Mouse (Mus musculus): ENCODE data around the gene Gna13.

DNA sequence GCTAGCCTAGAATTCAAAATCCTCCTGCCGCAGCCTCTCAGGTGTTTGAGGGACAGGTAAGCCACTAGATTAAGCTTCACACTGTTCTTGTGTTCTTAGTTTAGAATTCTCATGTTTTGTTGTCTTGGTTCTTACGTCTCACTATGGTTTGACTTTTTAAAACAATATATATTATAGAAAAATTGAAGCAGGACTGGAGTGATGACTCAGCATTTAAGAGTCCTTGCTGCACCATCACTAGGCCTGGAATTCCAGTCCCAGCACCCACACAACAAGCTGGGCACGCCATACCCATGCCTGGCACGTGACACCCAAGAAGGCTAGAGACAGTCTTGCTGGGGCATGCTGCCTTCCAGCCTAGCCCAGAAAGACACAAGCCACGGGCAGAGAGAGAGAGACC lies 43.8 kb downstream of the Gna13 start:
- no peak for TF ChIP-seq E2F4 (IDR thresholded peaks at IDR 0.05; ENCODE audit: insufficient read depth)
- no peak for TF ChIP-seq MYOD1 (IDR thresholded peaks at IDR 0.05; ENCODE audit: control insufficient read depth in 1 of 3, insufficient read length in 2 of 3, low read depth in 2 of 3)
- TF ChIP-seq POLR2AphosphoS2 (IDR thresholded peaks at IDR 0.05; ENCODE audit: insufficient read length, low read depth) = no peak
- TF ChIP-seq POLR2A (IDR thresholded peaks at IDR 0.05; ENCODE audit: insufficient read length, low read depth) = no peak
- no peak for TF ChIP-seq CEBPB (IDR thresholded peaks at IDR 0.05; ENCODE audit: insufficient read depth, poor library complexity, severe bottlenecking)
- TF ChIP-seq MAX (IDR thresholded peaks at IDR 0.05; ENCODE audit: low read depth) = no peak
- no peak for TF ChIP-seq REST (IDR thresholded peaks at IDR 0.05; ENCODE audit: insufficient read depth, insufficient read length)
- no peak for TF ChIP-seq MYOG (IDR thresholded peaks at IDR 0.05; ENCODE audit: control insufficient read depth in 1 of 3, insufficient read depth in 1 of 3, insufficient read length in 2 of 3, low read depth in 2 of 3)
- TF ChIP-seq SRF (IDR thresholded peaks at IDR 0.05; ENCODE audit: control insufficient read depth, insufficient read length, low read depth) = no peak
- no peak for TF ChIP-seq USF1 (IDR thresholded peaks at IDR 0.05; ENCODE audit: low read depth)
- TF ChIP-seq TCF3 (IDR thresholded peaks at IDR 0.05; ENCODE audit: insufficient read length, low read depth) = no peak
